Mouse (Mus musculus): ENCODE measurements around the gene Ptprn2.

DNA sequence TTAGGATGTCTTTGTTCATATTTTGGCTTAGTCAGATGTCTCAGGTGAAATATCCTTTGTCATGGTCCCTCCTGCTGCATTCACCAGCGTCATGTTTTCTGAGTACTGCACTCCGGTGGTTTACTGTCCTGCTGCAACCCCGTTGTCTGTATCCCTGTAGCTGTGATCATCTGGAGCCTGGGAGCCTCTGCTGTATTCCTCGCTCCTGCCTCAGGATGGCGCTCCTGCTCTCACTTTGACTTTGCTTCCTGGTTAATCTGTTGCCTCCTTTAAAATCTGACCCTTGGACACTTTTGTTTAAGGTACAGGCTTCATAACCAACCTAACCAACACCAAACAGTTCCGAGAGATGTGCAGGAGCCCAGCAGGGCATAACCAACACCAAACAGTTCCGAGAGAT, 342.2 kb downstream of the Ptprn2 start:
- TF ChIP-seq CTCF (IDR thresholded peaks at IDR 0.05; ENCODE audit: low read depth, low read length) = no peak
- TF ChIP-seq POLR2A (IDR thresholded peaks at IDR 0.05; ENCODE audit: borderline replicate concordance, low read depth, low read length) = no peak

All from bone marrow macrophage, adult 2 months (primary cell).